Mouse (Mus musculus): Measurements from ENCODE around the gene Cass4.

DNA sequence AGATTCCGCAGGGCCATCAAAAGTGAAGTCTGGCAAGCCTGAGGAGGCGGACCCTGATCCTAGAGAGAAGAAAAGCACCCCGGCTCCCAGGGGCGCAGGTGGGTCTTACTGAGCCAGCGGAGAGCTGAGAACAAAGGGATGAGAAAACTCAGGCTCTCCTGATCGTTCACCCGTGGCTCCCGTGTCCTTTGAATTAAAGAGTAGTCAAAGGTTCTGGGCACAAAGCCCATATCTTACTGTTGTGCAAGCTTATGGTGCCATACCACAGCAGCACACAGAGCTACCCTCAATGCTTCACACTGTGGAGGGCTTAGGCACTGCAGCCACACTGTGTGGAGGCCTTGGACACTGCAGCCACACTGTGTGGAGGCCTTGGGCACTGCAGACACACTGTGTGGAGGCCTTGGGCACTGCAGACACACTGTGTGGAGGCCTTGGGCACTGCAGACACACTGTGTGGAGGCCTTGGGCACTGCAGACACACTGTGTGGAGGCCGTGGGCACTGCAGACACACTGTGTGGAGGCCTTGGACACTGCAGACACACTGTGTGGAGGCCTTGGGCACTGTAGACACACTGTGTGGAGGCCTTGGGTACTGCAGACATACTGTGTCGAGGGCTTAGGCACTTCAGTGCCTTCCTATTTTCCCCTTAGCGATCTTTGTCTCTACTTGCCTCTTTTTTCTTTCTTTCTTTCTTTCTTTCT, 73.0 kb downstream of the Cass4 start:
- TF ChIP-seq MAZ (IDR thresholded peaks at IDR 0.05; ENCODE audit: low read depth, low read length) (no peak), JUND (conservative IDR thresholded peaks at IDR 0.05; ENCODE audit: low read depth, low read length) (no peak), POLR2A (IDR thresholded peaks at IDR 0.05; ENCODE audit: low read depth, low read length) (no peak), CTCF (conservative IDR thresholded peaks at IDR 0.05 in 1 of 2, IDR thresholded peaks at IDR 0.05 in 1 of 2; ENCODE audit: low read depth in 2 of 2, low read length in 2 of 2) (no peak), ETS1 (conservative IDR thresholded peaks at IDR 0.05; ENCODE audit: low read depth, low read length) (no peak), TCF12 (IDR thresholded peaks at IDR 0.05; ENCODE audit: low read depth, low read length) (no peak), KAT2A (IDR thresholded peaks at IDR 0.05; ENCODE audit: insufficient replicate concordance, low read length) (no peak)

All from CH12.LX (cell line).